Mouse (Mus musculus): Measurements from ENCODE around the gene Tmem213. TPM values are rescaled to one million over a fixed set of nuclear protein-coding genes. Genes with fewer than 3 reads are reported as not detected.

The Tmem213 gene
- not detected in 2 replicates for polyA plus RNA-seq (2014; fragmentation: Nextera tagmentation; extraction: Ambion mirVana)

DNA sequence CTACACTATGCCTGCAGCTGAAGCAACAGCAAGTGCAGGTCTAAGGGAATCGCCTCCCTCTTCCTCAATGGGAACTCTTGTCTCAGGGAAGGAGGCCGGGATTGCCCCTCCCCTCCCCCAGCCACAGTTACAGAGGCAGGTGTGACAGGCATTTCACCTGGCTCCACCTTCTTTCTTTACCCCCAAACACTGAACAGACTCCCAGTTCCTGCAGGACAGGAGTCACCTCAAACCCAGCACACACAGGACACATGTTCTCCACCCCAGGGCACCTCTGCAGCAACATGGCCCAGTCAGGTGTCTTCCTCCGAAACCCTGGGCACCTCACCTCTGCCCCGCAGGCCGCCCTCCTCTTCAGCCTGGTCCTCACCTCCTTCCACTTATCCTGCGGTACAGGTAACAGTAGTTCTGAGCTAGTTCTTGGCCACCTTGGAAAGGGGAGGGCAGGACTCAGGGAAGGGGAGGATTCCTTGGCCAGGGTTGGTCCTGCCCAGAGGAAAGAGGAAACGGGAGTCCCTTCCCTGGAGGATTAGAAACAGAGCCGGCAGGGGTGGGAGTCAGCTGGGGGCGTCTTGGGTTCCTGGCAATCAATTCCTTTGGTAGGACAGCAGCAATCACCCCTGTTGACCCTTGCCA lies at the start of gene Tmem213:
Gene Tmem213 (plus strand): TSS at position 96 of the 636 bp plus-strand sequence.
- no peaks in the 10 kb centered on the region for H3K4me1 ChIP-seq (replicated peaks; ENCODE audit: control insufficient read depth, insufficient read depth, low read length)
- DNase-seq (ENCODE audit: low spot score) (no peak), ATAC-seq (ENCODE audit: low FRiP score) (no peak)
- H3K27me3 ChIP-seq (ENCODE audit: control insufficient read depth, insufficient read depth, low read length), result no peaks in the 10 kb centered on the region
- H3K36me3 ChIP-seq (replicated peaks; ENCODE audit: control insufficient read depth, insufficient read depth), result no peaks in the 10 kb centered on the region
- H3K27ac ChIP-seq, result no peak within 1 kb of the TSS
- no peak within 1 kb of the TSS for H3K9ac ChIP-seq
- no peak within 1 kb of the TSS for H3K4me3 ChIP-seq (replicated peaks; ENCODE audit: low read length)
- no peaks in the 10 kb centered on the region for H3K9me3 ChIP-seq (ENCODE audit: control insufficient read depth, low read length)
- H3K4me2 ChIP-seq (replicated peaks), result no peak within 1 kb of the TSS
- 35% methylated on average over 9 of the region's 9 CpGs for WGBS

DNA sequence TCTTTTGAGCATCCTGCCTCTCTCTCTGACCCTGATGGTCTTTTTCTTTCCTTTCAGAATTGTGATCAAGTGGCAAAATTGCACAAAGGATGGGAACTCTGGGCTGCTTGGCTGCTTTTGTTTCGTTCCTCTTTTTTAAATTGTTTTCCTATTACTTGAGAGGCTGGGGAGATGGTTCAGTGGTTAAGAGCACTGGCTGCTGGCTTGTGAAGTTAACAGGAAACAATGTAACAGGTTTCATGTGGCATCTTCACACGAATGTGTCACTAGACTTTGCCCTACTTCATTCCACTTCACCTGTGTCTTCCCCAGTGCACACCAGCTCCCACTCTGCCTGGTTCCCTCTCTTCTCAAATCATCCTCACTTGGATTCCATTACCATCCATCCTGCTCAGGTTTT lies 44.4 kb upstream of the Tmem213 start:
- ATAC-seq (ENCODE audit: low FRiP score) (no peak), DNase-seq (ENCODE audit: low spot score) (no peak)
- H3K9me3 ChIP-seq (ENCODE audit: control insufficient read depth, low read length), result no peaks in the 10 kb centered on the region
- H3K4me2 ChIP-seq (replicated peaks), result no peak overlapping the region
- no peak overlapping the region for H3K4me3 ChIP-seq (replicated peaks; ENCODE audit: low read length)
- 76% methylated on average over 2 of the region's 2 CpGs for WGBS
- no peak overlapping the region for H3K9ac ChIP-seq
- no peaks in the 10 kb centered on the region for H3K36me3 ChIP-seq (replicated peaks; ENCODE audit: control insufficient read depth, insufficient read depth)
- H3K27me3 ChIP-seq (ENCODE audit: control insufficient read depth, insufficient read depth, low read length), result no peaks in the 10 kb centered on the region
- peaks cover 9% of the 10 kb centered on the region for H3K4me1 ChIP-seq (replicated peaks; ENCODE audit: control insufficient read depth, insufficient read depth, low read length)
- no peak overlapping the region for H3K27ac ChIP-seq

DNA sequence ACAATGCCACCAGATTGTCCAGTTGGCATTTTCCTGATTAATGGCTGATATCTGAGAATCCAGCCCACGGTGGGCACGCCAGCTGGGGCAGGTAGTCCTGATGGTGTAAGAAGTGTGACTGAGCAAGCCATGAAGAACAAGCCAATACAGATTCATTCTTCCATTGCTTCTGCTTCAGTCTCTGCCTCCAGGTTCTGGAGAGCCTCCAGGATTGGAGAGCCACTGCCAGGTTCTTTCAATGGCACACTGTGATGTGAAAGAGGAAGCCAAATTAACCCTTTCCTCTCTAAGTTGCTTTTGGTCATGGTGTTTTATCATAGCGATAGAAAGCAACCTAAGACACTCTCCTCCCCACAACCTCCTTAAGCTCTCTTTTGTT lies 43.9 kb upstream of the Tmem213 start:
- no peak overlapping the region for H3K4me2 ChIP-seq (replicated peaks)
- H3K36me3 ChIP-seq (replicated peaks; ENCODE audit: control insufficient read depth, insufficient read depth), result no peaks in the 10 kb centered on the region
- DNase-seq (ENCODE audit: low spot score) (peak; percentile 56), ATAC-seq (ENCODE audit: low FRiP score) (no peak)
- peaks cover 9% of the 10 kb centered on the region for H3K4me1 ChIP-seq (replicated peaks; ENCODE audit: control insufficient read depth, insufficient read depth, low read length)
- no peak overlapping the region for H3K27ac ChIP-seq
- WGBS, result 63% methylated on average over 3 of the region's 3 CpGs
- no peak overlapping the region for H3K4me3 ChIP-seq (replicated peaks; ENCODE audit: low read length)
- no peaks in the 10 kb centered on the region for H3K9me3 ChIP-seq (ENCODE audit: control insufficient read depth, low read length)
- H3K9ac ChIP-seq, result no peak overlapping the region
- no peaks in the 10 kb centered on the region for H3K27me3 ChIP-seq (ENCODE audit: control insufficient read depth, insufficient read depth, low read length)

DNA sequence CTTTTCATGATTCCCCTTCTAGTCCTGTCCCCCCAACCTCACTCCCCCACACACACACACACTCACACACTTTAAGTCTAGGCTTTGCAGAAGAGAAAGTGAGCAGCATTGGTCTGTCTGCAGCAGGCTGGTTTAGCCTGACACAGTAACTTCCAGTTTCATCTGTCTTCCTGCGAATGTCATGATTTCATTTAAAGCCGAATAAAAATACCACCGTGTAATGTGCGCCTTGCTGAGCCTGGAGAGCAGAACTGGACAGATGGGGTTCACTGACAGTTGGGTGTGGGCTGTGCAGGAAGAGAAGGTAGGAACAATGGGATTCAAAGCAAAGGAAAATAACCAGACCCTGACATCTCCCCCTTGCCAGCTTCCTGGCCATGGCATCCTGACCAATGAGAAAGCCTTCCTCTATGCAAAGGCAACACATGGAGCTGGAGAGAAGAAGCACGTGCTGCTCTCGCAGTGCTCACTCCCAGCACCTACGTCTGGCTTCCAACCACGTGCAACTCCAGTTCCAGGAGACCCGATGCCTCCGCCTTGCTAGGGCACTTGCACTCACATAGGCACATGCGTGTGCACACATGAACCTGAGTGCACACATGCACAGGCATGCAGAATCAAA lies 43.4 kb upstream of the Tmem213 start:
- no peak for DNase-seq (ENCODE audit: low spot score)
- WGBS, result 70% methylated on average over 11 of the region's 11 CpGs

DNA sequence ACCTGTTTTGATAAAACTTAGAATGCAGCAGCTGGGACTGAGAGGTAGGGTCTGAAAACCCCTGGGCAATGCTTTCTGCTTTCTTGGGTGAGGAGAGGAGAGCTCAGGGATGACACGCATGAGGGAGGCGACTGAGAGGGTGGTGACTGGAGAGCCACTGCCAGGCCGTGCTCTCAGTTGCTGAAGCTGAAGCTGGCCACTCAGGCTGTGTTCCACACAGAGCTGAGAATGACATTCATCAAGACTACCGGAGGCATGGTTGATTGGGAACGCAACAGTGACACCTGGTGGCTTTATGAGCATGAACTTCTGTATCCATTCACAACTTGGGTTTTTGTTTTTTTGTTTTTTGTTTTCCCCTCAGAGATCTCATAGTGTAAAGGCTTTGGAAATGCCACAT lies 42.8 kb upstream of the Tmem213 start:
- 3% methylated on average over 5 of the region's 5 CpGs for WGBS
- Histone ChIP-seq H3K9ac (no peak overlapping the region; the same call in 1 of the 2 replicates), H3K4me2 (replicated peaks) (0 out of 2 replicates have a peak overlapping the region, but pooled peaks have one; percentile 24), H3K4me1 (replicated peaks; ENCODE audit: control insufficient read depth, insufficient read depth, low read length) (peaks cover 9% of the 10 kb centered on the region), H3K9me3 (ENCODE audit: control insufficient read depth, low read length) (no peaks in the 10 kb centered on the region), H3K36me3 (replicated peaks; ENCODE audit: control insufficient read depth, insufficient read depth) (no peaks in the 10 kb centered on the region), H3K27me3 (ENCODE audit: control insufficient read depth, insufficient read depth, low read length) (no peaks in the 10 kb centered on the region), H3K27ac (peak overlapping the region; percentile 4; the same call in 1 of the 2 replicates), H3K4me3 (replicated peaks; ENCODE audit: low read length) (no peak overlapping the region)
- DNase-seq (ENCODE audit: low spot score) (peak; percentile 85), ATAC-seq (ENCODE audit: low FRiP score) (peak; percentile 87)

More for the DNA sequence above, 43.4 kb upstream of the Tmem213 start:
- Histone ChIP-seq H3K9ac (no peak overlapping the region; the same call in 1 of the 2 replicates), H3K27me3 (ENCODE audit: control insufficient read depth, insufficient read depth, low read length) (no peaks in the 10 kb centered on the region), H3K4me3 (replicated peaks; ENCODE audit: low read length) (no peak overlapping the region), H3K27ac (peak overlapping the region; percentile 4; the same call in 1 of the 2 replicates), H3K4me2 (replicated peaks) (no peak overlapping the region), H3K4me1 (replicated peaks; ENCODE audit: control insufficient read depth, insufficient read depth, low read length) (peaks cover 9% of the 10 kb centered on the region), H3K9me3 (ENCODE audit: control insufficient read depth, low read length) (no peaks in the 10 kb centered on the region), H3K36me3 (replicated peaks; ENCODE audit: control insufficient read depth, insufficient read depth) (no peaks in the 10 kb centered on the region)
- peak; percentile 59; the same call in 1 of the 2 replicates for ATAC-seq (ENCODE audit: low FRiP score)

DNA sequence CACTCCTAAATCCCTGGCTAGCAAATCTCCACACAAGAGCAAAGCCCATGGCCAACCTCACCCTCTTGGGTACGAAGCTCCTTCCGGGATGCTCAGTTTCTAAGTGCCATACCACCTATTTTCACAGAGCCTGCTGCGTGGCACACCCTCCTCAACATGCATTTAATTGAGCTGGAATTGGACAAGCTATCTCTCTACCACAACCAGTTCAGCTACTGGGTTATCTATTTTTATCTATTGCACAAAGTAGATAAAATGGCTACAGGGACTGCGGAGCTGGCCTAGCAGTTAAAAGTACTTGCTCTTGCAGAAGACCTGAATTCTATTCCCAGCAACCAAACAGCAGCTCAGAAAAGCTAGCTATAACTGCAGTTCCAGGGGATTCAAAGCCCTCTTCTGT lies 37.8 kb upstream of the Tmem213 start:
- WGBS, result 91% methylated on average over 4 of the region's 4 CpGs
- Histone ChIP-seq H3K27me3 (ENCODE audit: control insufficient read depth, insufficient read depth, low read length) (no peaks in the 10 kb centered on the region), H3K27ac (no peak overlapping the region), H3K4me1 (replicated peaks; ENCODE audit: control insufficient read depth, insufficient read depth, low read length) (peaks cover under 1% of the 10 kb centered on the region; the same call in 1 of the 2 replicates), H3K4me2 (replicated peaks) (no peak overlapping the region), H3K9ac (no peak overlapping the region), H3K9me3 (ENCODE audit: control insufficient read depth, low read length) (no peaks in the 10 kb centered on the region; the same call in 1 of the 2 replicates), H3K4me3 (replicated peaks; ENCODE audit: low read length) (no peak overlapping the region), H3K36me3 (replicated peaks; ENCODE audit: control insufficient read depth, insufficient read depth) (no peaks in the 10 kb centered on the region)
- ATAC-seq (ENCODE audit: low FRiP score) (no peak), DNase-seq (ENCODE audit: low spot score) (no peak)

DNA sequence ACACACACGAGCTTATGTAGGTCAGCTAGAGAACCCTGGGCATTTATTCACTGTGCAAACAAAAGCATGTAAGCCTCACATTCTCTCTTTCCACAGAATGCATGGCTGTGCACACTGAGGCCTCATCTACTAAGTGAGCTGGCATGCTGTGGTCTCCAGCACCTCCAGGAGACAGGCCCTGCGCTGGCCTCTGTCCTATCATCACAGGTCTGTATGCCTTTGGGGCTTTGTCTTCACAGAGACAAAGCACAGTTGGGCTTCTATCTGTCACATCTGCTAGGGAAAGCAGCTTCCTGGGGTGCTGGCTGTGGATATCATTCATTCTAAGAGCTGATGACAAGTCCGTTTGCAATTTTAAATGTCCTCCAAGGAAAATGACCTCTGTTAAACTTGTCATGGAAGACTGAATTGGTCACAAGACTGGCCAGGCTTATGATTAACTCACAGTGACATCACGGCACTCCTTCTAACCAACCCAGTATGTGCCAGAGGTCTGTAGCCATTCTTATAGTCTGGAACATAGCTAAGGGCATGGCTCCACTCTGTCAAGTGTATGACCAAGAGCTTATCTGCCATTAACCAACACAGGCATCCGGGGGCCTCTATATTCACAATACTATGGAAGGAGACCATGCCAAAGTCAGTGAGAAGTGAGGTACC lies 36.8 kb upstream of the Tmem213 start:
- Histone ChIP-seq H3K27me3 (ENCODE audit: control insufficient read depth, insufficient read depth, low read length) (no peaks in the 10 kb centered on the region), H3K36me3 (replicated peaks; ENCODE audit: control insufficient read depth, insufficient read depth) (no peaks in the 10 kb centered on the region), H3K27ac (no peak overlapping the region), H3K4me1 (replicated peaks; ENCODE audit: control insufficient read depth, insufficient read depth, low read length) (no peaks in the 10 kb centered on the region), H3K9ac (no peak overlapping the region), H3K9me3 (ENCODE audit: control insufficient read depth, low read length) (no peaks in the 10 kb centered on the region; the same call in 1 of the 2 replicates), H3K4me3 (replicated peaks; ENCODE audit: low read length) (no peak overlapping the region), H3K4me2 (replicated peaks) (no peak overlapping the region)
- DNase-seq (ENCODE audit: low spot score) (no peak), ATAC-seq (ENCODE audit: low FRiP score) (no peak)
- 49% methylated on average over 5 of the region's 5 CpGs for WGBS

DNA sequence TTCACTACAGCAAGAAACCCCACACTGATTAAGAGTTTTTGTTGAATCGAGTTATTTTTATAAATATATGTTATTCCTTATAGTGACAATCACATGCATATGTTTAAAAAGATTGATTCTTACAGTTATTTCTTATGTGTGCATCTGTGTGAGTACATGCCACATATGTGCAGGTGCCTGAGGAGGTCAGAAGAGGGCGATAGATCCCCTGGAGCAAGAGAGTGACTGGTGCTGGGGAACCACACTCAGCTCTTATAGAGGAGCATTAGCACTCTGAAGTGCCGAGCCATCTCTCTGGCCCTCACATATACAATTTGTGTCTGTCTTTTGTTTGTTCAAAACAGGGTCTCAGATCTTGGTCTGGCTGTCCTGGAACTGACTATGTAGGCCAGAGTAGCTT lies 35.5 kb upstream of the Tmem213 start:
- no peak overlapping the region for H3K9ac ChIP-seq
- no peak overlapping the region for H3K27ac ChIP-seq
- H3K4me2 ChIP-seq (replicated peaks), result no peak overlapping the region
- H3K27me3 ChIP-seq (ENCODE audit: control insufficient read depth, insufficient read depth, low read length), result no peaks in the 10 kb centered on the region
- no peaks in the 10 kb centered on the region for H3K36me3 ChIP-seq (replicated peaks; ENCODE audit: control insufficient read depth, insufficient read depth)
- H3K4me1 ChIP-seq (replicated peaks; ENCODE audit: control insufficient read depth, insufficient read depth, low read length), result no peaks in the 10 kb centered on the region
- DNase-seq (ENCODE audit: low spot score), result no peak
- 90% methylated on average over 3 of the region's 3 CpGs for WGBS
- no peaks in the 10 kb centered on the region; the same call in 1 of the 2 replicates for H3K9me3 ChIP-seq (ENCODE audit: control insufficient read depth, low read length)
- H3K4me3 ChIP-seq (replicated peaks; ENCODE audit: low read length), result no peak overlapping the region
- no peak for ATAC-seq (ENCODE audit: low FRiP score)

DNA sequence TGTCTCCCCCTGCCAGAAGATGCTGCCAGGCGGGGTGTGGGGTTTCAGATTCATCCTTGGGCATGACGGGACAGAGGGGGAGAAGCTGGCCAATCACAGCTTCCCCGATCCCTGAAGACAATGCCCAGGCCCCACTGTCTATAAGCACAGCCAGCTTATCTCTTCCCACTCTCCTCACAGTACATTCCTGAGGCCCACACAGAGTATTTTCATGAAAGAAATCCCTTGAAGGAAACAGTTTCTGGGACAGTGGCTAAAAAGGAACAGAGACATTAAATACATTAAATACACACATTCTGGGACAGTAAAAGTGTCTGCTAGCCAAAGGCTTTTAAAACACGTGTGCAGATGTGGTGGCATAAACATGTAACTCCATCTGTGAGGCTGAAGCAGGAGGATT lies 28.7 kb upstream of the Tmem213 start:
- no peaks in the 10 kb centered on the region for H3K9me3 ChIP-seq (ENCODE audit: control insufficient read depth, low read length)
- H3K4me2 ChIP-seq (replicated peaks), result no peak overlapping the region
- no peak for ATAC-seq (ENCODE audit: low FRiP score)
- H3K27ac ChIP-seq, result no peak overlapping the region
- WGBS, result 70% methylated on average over 4 of the region's 4 CpGs
- no peak overlapping the region for H3K9ac ChIP-seq
- no peak overlapping the region for H3K4me3 ChIP-seq (replicated peaks; ENCODE audit: low read length)
- no peaks in the 10 kb centered on the region for H3K36me3 ChIP-seq (replicated peaks; ENCODE audit: control insufficient read depth, insufficient read depth)
- DNase-seq (ENCODE audit: low spot score), result no peak
- H3K4me1 ChIP-seq (replicated peaks; ENCODE audit: control insufficient read depth, insufficient read depth, low read length), result no peaks in the 10 kb centered on the region
- H3K27me3 ChIP-seq (ENCODE audit: control insufficient read depth, insufficient read depth, low read length), result no peaks in the 10 kb centered on the region
